Mouse (Mus musculus) mouse trophoblast stem cell (cell line): ENCODE data around the gene Hbq1a.
"Not testable (repeated sequence)": the region's sequence is repeated elsewhere in the genome, so short reads cannot be mapped to it uniquely, and the experiment has no call there.

Experiments
- in situ Hi-C, 2 experiments: fragments of 300-500 bp; cut with MseI, MboI; formaldehyde crosslinking; loops; 2 replicates in 1 of 2; 3 replicates in 1 of 2; pipeline ENCODE4 v1.15.1; 2025

The Hbq1a gene

GRCm38 (mm10) chr11:32299865-32300264 is at the start of gene Hbq1a:
Gene Hbq1a, plus strand, starts transcription at chr11:32300069.
- in situ Hi-C loops: not testable (repeated sequence)

- in situ Hi-C loops: no loop called here
These were observed 48.7 kb upstream of the Hbq1a start for GRCm38 (mm10) chr11:32250880-32251763.

- in situ Hi-C loops: no loop called here
These were observed 46.7 kb upstream of the Hbq1a start for GRCm38 (mm10) chr11:32253121-32253520.

- in situ Hi-C loops: no loop called here
These were observed 43.7 kb upstream of the Hbq1a start for GRCm38 (mm10) chr11:32256146-32256545.

- in situ Hi-C loops: no loop called here
These were observed 43.3 kb upstream of the Hbq1a start for GRCm38 (mm10) chr11:32256566-32256965.

- in situ Hi-C loops: no loop called here
These were observed 37.0 kb upstream of the Hbq1a start for GRCm38 (mm10) chr11:32262674-32263415.

- in situ Hi-C loops: no loop called here
These were observed 34.6 kb upstream of the Hbq1a start for GRCm38 (mm10) chr11:32265117-32265738.

- in situ Hi-C loops: no loop called here
These were observed 33.7 kb upstream of the Hbq1a start for GRCm38 (mm10) chr11:32266194-32266593.

- in situ Hi-C loops: no loop called here
These were observed 33.1 kb upstream of the Hbq1a start for GRCm38 (mm10) chr11:32266776-32267175.

GRCm38 (mm10) chr11:32267188-32267884 is 32.5 kb upstream of the Hbq1a start, which contains the start of gene Nprl3:
Gene Nprl3, minus strand, starts transcription at chr11:32267707.
- in situ Hi-C loops: no loop called here

GRCm38 (mm10) chr11:32267964-32268363 is 31.9 kb upstream of the Hbq1a start:
- in situ Hi-C loops: no loop called here

- in situ Hi-C loops: no loop called here
These were observed 30.9 kb upstream of the Hbq1a start for GRCm38 (mm10) chr11:32268952-32269351.

GRCm38 (mm10) chr11:32271178-32271577 is 28.7 kb upstream of the Hbq1a start:
- in situ Hi-C loops: no loop called here

GRCm38 (mm10) chr11:32276347-32276746 is 23.5 kb upstream of the Hbq1a start, which contains the start of gene Hba-x:
Gene Hba-x, plus strand, starts transcription at chr11:32276400.
- in situ Hi-C loops: no loop called here

GRCm38 (mm10) chr11:32277736-32278457 is 22.0 kb upstream of the Hbq1a start:
- in situ Hi-C loops: no loop called here

- in situ Hi-C loops: no loop called here
These were observed 21.4 kb upstream of the Hbq1a start for GRCm38 (mm10) chr11:32278458-32278957.

- in situ Hi-C loops: no loop called here
These were observed 19.2 kb upstream of the Hbq1a start for GRCm38 (mm10) chr11:32280646-32281045.

GRCm38 (mm10) chr11:32281416-32282144 is 18.3 kb upstream of the Hbq1a start:
- in situ Hi-C loops: no loop called here

- in situ Hi-C loops: not testable (repeated sequence)
These were observed 16.6 kb upstream of the Hbq1a start, which contains the start of gene Hba-a1 for GRCm38 (mm10) chr11:32283091-32283777. Gene Hba-a1, plus strand, starts transcription at chr11:32283511.
